23 mouse cellular contexts compared by ENCODE assay signal in the genomic region with DNA sequence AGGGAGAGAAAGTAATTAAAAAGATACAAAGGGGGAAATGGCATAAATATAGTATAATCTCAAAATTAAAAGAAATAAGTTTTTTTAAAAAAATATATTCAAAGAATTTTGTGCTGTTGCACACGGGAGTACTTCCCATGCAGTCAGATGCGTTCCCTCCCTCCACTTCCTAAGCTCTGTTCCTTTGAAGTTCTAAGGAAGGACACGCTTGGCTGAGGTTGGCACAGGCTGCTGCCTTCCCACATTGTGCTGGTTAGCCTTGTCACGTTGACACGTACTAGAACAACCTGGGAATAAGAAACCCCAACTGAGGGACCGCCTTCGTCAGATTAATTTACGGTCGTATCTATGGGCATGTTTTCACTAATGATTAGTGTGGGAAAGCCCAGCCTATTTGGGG.
DNase-seq lines count a peak whose midpoint lies in the region; ATAC-seq and TF ChIP-seq lines count a peak whose summit lies in the region.
"Had no signal": no experiment of that assay in that cellular context is flagged by ENCODE, and none has a peak within 500 bp of the region (broad histone marks: within the 10 kb centered on the region; RNA-seq: fewer than 3 reads in every experiment).

No protein-coding gene starts in this region.

- no peaks in the 10 kb centered on the region for H3K9me3 ChIP-seq in embryonic facial prominence, embryonic 14.5 days (ENCODE audit: control insufficient read depth, low read length)
- no peaks in the 10 kb centered on the region for H3K9me3 ChIP-seq in embryonic facial prominence, embryonic 10.5 days
- H3K9me3 ChIP-seq in midbrain, embryonic 11.5 days (ENCODE audit: control insufficient read depth, low read length), result no peaks in the 10 kb centered on the region
- H3K9me3 ChIP-seq in midbrain, postnatal 0 days (ENCODE audit: low read length), result no peaks in the 10 kb centered on the region
- H3K9me3 ChIP-seq in forebrain, embryonic 16.5 days (ENCODE audit: control insufficient read depth, low read length), result no peaks in the 10 kb centered on the region
- H3K9me3 ChIP-seq: embryonic facial prominence, embryonic 13.5 days; hindbrain, embryonic 13.5 days; midbrain, embryonic 13.5 days; neural tube, embryonic 15.5 days had no signal

- H3K4me3 ChIP-seq in embryonic facial prominence, embryonic 14.5 days (ENCODE audit: low read depth, low read length), result no peak overlapping the region
- no peak overlapping the region for H3K4me3 ChIP-seq in embryonic facial prominence, embryonic 10.5 days
- no peak overlapping the region for H3K4me3 ChIP-seq in midbrain, embryonic 11.5 days (ENCODE audit: low read depth, low read length)
- no peak overlapping the region for H3K4me3 ChIP-seq in midbrain, postnatal 0 days (ENCODE audit: low read depth, low read length)
- H3K4me3 ChIP-seq in forebrain, embryonic 16.5 days (replicated peaks; ENCODE audit: low read length), result no peak overlapping the region
- H3K4me3 ChIP-seq: embryonic facial prominence, embryonic 13.5 days; hindbrain, embryonic 13.5 days; left cerebral cortex, adult 2 months; midbrain, embryonic 13.5 days; myocyte; neural tube, embryonic 15.5 days had no signal

- 55% methylated on average over 9 of the region's 9 CpGs for WGBS in embryonic facial prominence, embryonic 14.5 days
- 61% methylated on average over 9 of the region's 9 CpGs for WGBS in embryonic facial prominence, embryonic 10.5 days
- WGBS in midbrain, embryonic 11.5 days, result 32% methylated on average over 9 of the region's 9 CpGs
- 28% methylated on average over 9 of the region's 9 CpGs for WGBS in midbrain, postnatal 0 days
- 41% methylated on average over 9 of the region's 9 CpGs for WGBS in forebrain, embryonic 16.5 days

- no peaks in the 10 kb centered on the region for H3K36me3 ChIP-seq in embryonic facial prominence, embryonic 14.5 days (ENCODE audit: control insufficient read depth, insufficient read depth, low read length)
- H3K36me3 ChIP-seq in embryonic facial prominence, embryonic 10.5 days (replicated peaks), result no peaks in the 10 kb centered on the region
- no peaks in the 10 kb centered on the region for H3K36me3 ChIP-seq in midbrain, embryonic 11.5 days (ENCODE audit: control insufficient read depth, insufficient read depth, low read length)
- H3K36me3 ChIP-seq in midbrain, postnatal 0 days (ENCODE audit: insufficient read depth, low read length), result no peaks in the 10 kb centered on the region
- no peaks in the 10 kb centered on the region for H3K36me3 ChIP-seq in forebrain, embryonic 16.5 days (ENCODE audit: control insufficient read depth, insufficient read depth)
- H3K36me3 ChIP-seq: embryonic facial prominence, embryonic 13.5 days; hindbrain, embryonic 13.5 days; midbrain, embryonic 13.5 days; neural tube, embryonic 15.5 days had no signal

- H3K27me3 ChIP-seq in embryonic facial prominence, embryonic 14.5 days (replicated peaks; ENCODE audit: control insufficient read depth, insufficient read depth, low read length), result no peaks in the 10 kb centered on the region
- H3K27me3 ChIP-seq in embryonic facial prominence, embryonic 10.5 days (replicated peaks; ENCODE audit: low read depth, poor library complexity, severe bottlenecking), result no peaks in the 10 kb centered on the region
- H3K27me3 ChIP-seq in midbrain, embryonic 11.5 days (ENCODE audit: control insufficient read depth, insufficient read depth, low read length), result no peaks in the 10 kb centered on the region
- H3K27me3 ChIP-seq in midbrain, postnatal 0 days (ENCODE audit: insufficient read depth, low read length), result no peaks in the 10 kb centered on the region
- H3K27me3 ChIP-seq in forebrain, embryonic 16.5 days (replicated peaks; ENCODE audit: control insufficient read depth, insufficient read depth, low read length), result no peaks in the 10 kb centered on the region
- H3K27me3 ChIP-seq: CH12.LX; embryonic facial prominence, embryonic 13.5 days; hindbrain, embryonic 13.5 days; midbrain, embryonic 13.5 days; neural tube, embryonic 15.5 days had no signal

- no peak overlapping the region for H3K27ac ChIP-seq in embryonic facial prominence, embryonic 14.5 days (replicated peaks; ENCODE audit: low read depth, low read length)
- no peak overlapping the region for H3K27ac ChIP-seq in embryonic facial prominence, embryonic 10.5 days (replicated peaks)
- no peak overlapping the region for H3K27ac ChIP-seq in midbrain, embryonic 11.5 days (ENCODE audit: low read depth, low read length)
- H3K27ac ChIP-seq in midbrain, postnatal 0 days (ENCODE audit: low read depth, low read length), result no peak overlapping the region
- H3K27ac ChIP-seq in forebrain, embryonic 16.5 days (ENCODE audit: low read length), result no peak overlapping the region
- H3K27ac ChIP-seq: embryonic facial prominence, embryonic 13.5 days; hindbrain, embryonic 13.5 days; left cerebral cortex, adult 2 months; liver, embryonic 14.5 days; midbrain, embryonic 13.5 days; neural tube, embryonic 15.5 days had no signal

- H3K4me2 ChIP-seq in embryonic facial prominence, embryonic 14.5 days (ENCODE audit: low read depth, low read length), result no peak overlapping the region
- H3K4me2 ChIP-seq in midbrain, embryonic 11.5 days, result no peak overlapping the region
- no peak overlapping the region for H3K4me2 ChIP-seq in midbrain, postnatal 0 days (ENCODE audit: low read depth, low read length, poor library complexity, severe bottlenecking)
- H3K4me2 ChIP-seq in forebrain, embryonic 16.5 days (ENCODE audit: low read length), result no peak overlapping the region
- H3K4me2 ChIP-seq: embryonic facial prominence, embryonic 13.5 days; heart, embryonic 11.5 days; hindbrain, embryonic 13.5 days; midbrain, embryonic 13.5 days; neural tube, embryonic 15.5 days had no signal

- DNase-seq in embryonic facial prominence, embryonic 14.5 days (ENCODE audit: low spot score), result peak; percentile 39
- no peak for DNase-seq in embryonic facial prominence, embryonic 10.5 days (ENCODE audit: low spot score)
- DNase-seq in midbrain, embryonic 11.5 days (ENCODE audit: low spot score, missing footprints), result no peak
- DNase-seq in midbrain, postnatal 0 days (ENCODE audit: low spot score), result no peak
- peak; percentile 55 for DNase-seq in kidney, adult 9 months
- peak; percentile 29 to 65 for DNase-seq in kidney, postnatal 36 days
- no peak for DNase-seq in left cerebral cortex, postnatal 14 days (ENCODE audit: low spot score in 2 of 2)
- DNase-seq: cerebellum, adult 9-10 months; forebrain, postnatal 0 days; layer of hippocampus, adult 9-11 months; spleen, adult 18-20 months; thymus, postnatal 25 days had no signal

- intact Hi-C loops in left cerebral cortex, postnatal 14 days (cut with DNase I), result no loop called here

- peaks cover 3% of the 10 kb centered on the region; the same call in 1 of the 2 replicates for H3K4me1 ChIP-seq in embryonic facial prominence, embryonic 14.5 days (ENCODE audit: control insufficient read depth, insufficient read depth, low read length)
- peaks cover 6% of the 10 kb centered on the region; the same call in 1 of the 2 replicates for H3K4me1 ChIP-seq in embryonic facial prominence, embryonic 10.5 days
- no peaks in the 10 kb centered on the region for H3K4me1 ChIP-seq in midbrain, embryonic 11.5 days (ENCODE audit: control insufficient read depth, insufficient read depth, low read length)
- no peaks in the 10 kb centered on the region for H3K4me1 ChIP-seq in midbrain, postnatal 0 days (ENCODE audit: insufficient read depth, low read length)
- H3K4me1 ChIP-seq in forebrain, embryonic 16.5 days (replicated peaks; ENCODE audit: control insufficient read depth, insufficient read depth, low read length), result no peaks in the 10 kb centered on the region; the same call in 1 of the 2 replicates
- H3K4me1 ChIP-seq: hindbrain, embryonic 13.5 days; midbrain, embryonic 13.5 days had no signal

- ATAC-seq in embryonic facial prominence, embryonic 14.5 days (ENCODE audit: low read depth), result peak; percentile 41; the same call in 1 of the 2 replicates
- 0 out of 2 replicates have a peak, but pooled peaks have one; percentile 5 for ATAC-seq in midbrain, embryonic 11.5 days (ENCODE audit: low FRiP score)
- no peak for ATAC-seq in midbrain, postnatal 0 days (ENCODE audit: low FRiP score)
- no peak for ATAC-seq in forebrain, embryonic 16.5 days
- ATAC-seq: forebrain, postnatal 0 days; intestine, embryonic 16.5 days; midbrain, embryonic 13.5 days had no signal

- no peak for TF ChIP-seq CTCF in midbrain, postnatal 0 days (IDR thresholded peaks at IDR 0.05)

- H3K9ac ChIP-seq in embryonic facial prominence, embryonic 14.5 days (ENCODE audit: low read depth, low read length), result no peak overlapping the region
- H3K9ac ChIP-seq in midbrain, embryonic 11.5 days (ENCODE audit: low read length), result no peak overlapping the region
- H3K9ac ChIP-seq in midbrain, postnatal 0 days (replicated peaks; ENCODE audit: low read length, poor library complexity, severe bottlenecking), result no peak overlapping the region
- no peak overlapping the region for H3K9ac ChIP-seq in forebrain, embryonic 16.5 days (replicated peaks; ENCODE audit: low read depth, low read length)
- H3K9ac ChIP-seq: embryonic facial prominence, embryonic 13.5 days; forebrain, postnatal 0 days; hindbrain, embryonic 13.5 days; liver, embryonic 14.5 days; midbrain, embryonic 13.5 days; neural tube, embryonic 15.5 days had no signal

Comparison
In these comparisons a context has a peak if more than half of its experiments do, and no peak if none do; other contexts are left out.
1. ATAC-seq: peak in embryonic facial prominence, embryonic 14.5 days (single experiment) and midbrain, embryonic 11.5 days (single experiment); none in midbrain, postnatal 0 days (single experiment) and forebrain, embryonic 16.5 days (single experiment).
2. DNase-seq: peak in embryonic facial prominence, embryonic 14.5 days (single experiment), kidney, adult 9 months (single experiment) and kidney, postnatal 36 days (2 of 2); none in embryonic facial prominence, embryonic 10.5 days (single experiment), midbrain, embryonic 11.5 days (single experiment), midbrain, postnatal 0 days (single experiment) and left cerebral cortex, postnatal 14 days (0 of 2).